Mouse (Mus musculus) G1E (cell line): ENCODE measurements around the gene Plxnd1. TPM values are rescaled to one million over a fixed set of nuclear protein-coding genes. Genes with fewer than 3 reads are reported as not detected.

Source experiments
- ATAC-seq: 2 replicates; pipeline ENCODE4 v1.8.0; 2016; ENCODE audit warnings: mild to moderate bottlenecking; ENCODE audit not compliant: insufficient number of reproducible peaks, poor library complexity, low FRiP score, severe bottlenecking; ENCODE audit errors: extremely low read depth
- DNase-seq: peaks from one replicate; pipeline ENCODE4 v3.0.0; 2012; ENCODE audit warnings: low spot score
- H3K27me3 ChIP-seq: 2 replicates; pipeline ENCODE4 v1.6.1; 2012; ENCODE audit warnings: mild to moderate bottlenecking, low read length, inconsistent platforms; ENCODE audit not compliant: insufficient read depth
- H3K36me3 ChIP-seq: replicated peaks from 2 replicates; pipeline ENCODE3; 2012; ENCODE audit warnings: mild to moderate bottlenecking, inconsistent platforms
- H3K4me1 ChIP-seq: 2 replicates; pipeline ENCODE4 v1.6.1; 2012; ENCODE audit warnings: low read depth, low read length, inconsistent platforms, mixed read lengths; ENCODE audit not compliant: insufficient read depth
- H3K4me3 ChIP-seq: 2 replicates; pipeline ENCODE4 v1.5.1; 2012; ENCODE audit warnings: low read depth, mild to moderate bottlenecking, inconsistent platforms, low read length, moderate library complexity, mixed read lengths
- H3K9me3 ChIP-seq: replicated peaks from 2 replicates; pipeline ENCODE4 v1.6.1; 2012; ENCODE audit warnings: inconsistent platforms
- CTCF ChIP-seq: IDR thresholded peaks from 2 replicates; pipeline ENCODE4 v1.5.1; 2012; ENCODE audit warnings: low read depth, low read length, inconsistent platforms, mixed read lengths
- GATA1 ChIP-seq: IDR thresholded peaks from 2 replicates; pipeline ENCODE4 v1.6.1; 2012; ENCODE audit warnings: borderline replicate concordance, low read length, inconsistent platforms, mixed read lengths
- GATA2 ChIP-seq: IDR thresholded peaks from 2 replicates; pipeline ENCODE4 v1.6.1; 2012; ENCODE audit warnings: low read depth, low read length, inconsistent platforms, borderline replicate concordance
- POLR2AphosphoS5 ChIP-seq: IDR thresholded peaks from 2 replicates; pipeline ENCODE4 v1.6.1; 2012; ENCODE audit warnings: low read depth, low read length, inconsistent platforms; ENCODE audit not compliant: insufficient replicate concordance
- TAL1 ChIP-seq: conservative IDR thresholded peaks from 2 replicates; pipeline ENCODE4 v1.6.1; 2012; ENCODE audit warnings: low read depth, low read length, inconsistent platforms, mixed read lengths
- polyA plus RNA-seq: library from polyadenylated mRNA; stranded (reverse); fragments of >175 nt; gene quantifications from 2 replicates; pipeline ENCODE4 v1.2.3, GENCODE M21; 2012
- total RNA-seq, 2 experiments: library from RNA; stranded (forward) in 1 of 2; stranded (reverse) in 1 of 2; fragments of 200-1000 nt in 1 of 2; fragments of >200 nt in 1 of 2; fragmentation: Nextera tagmentation in 1 of 2; gene quantifications; 2 replicates each; pipeline ENCODE4 v1.2.3; 2014 to 2017

Gene Plxnd1
- total and polyA plus RNA-seq, 3 experiments = 1.2 to 1.7 (median 1.5) TPM

DNA sequence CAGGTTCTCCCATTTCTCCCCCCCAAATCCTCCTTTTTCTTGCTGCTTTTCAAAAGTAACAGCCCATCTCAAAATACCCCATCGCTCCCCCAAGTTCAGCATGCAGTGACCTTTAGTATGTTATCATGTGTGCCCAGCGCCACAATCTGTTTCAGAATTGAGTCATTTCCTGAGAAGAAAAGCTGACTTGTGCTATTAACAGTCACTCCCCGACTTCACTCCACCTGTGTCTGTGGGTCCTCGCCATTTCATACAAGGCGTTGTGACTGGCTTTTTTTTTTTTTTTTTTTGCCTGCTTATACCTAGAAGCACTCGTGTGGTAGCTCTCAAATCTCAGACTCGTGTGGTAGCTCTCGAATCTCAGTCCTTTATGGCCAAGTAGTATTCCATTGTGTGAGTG lies 49.2 kb downstream of the Plxnd1 start:
- no peak overlapping the region for H3K4me3 ChIP-seq
- no peak for ATAC-seq
- no peaks in the 10 kb centered on the region for H3K9me3 ChIP-seq
- TF ChIP-seq POLR2AphosphoS5 = no peak
- TF ChIP-seq TAL1 = no peak
- no peak for TF ChIP-seq CTCF
- no peak for TF ChIP-seq GATA1
- TF ChIP-seq GATA2 = no peak
- peaks cover 33% of the 10 kb centered on the region for H3K27me3 ChIP-seq
- no peak for DNase-seq
- no peaks in the 10 kb centered on the region for H3K36me3 ChIP-seq
- H3K4me1 ChIP-seq = peaks cover 4% of the 10 kb centered on the region; the same call in 1 of the 2 replicates

DNA sequence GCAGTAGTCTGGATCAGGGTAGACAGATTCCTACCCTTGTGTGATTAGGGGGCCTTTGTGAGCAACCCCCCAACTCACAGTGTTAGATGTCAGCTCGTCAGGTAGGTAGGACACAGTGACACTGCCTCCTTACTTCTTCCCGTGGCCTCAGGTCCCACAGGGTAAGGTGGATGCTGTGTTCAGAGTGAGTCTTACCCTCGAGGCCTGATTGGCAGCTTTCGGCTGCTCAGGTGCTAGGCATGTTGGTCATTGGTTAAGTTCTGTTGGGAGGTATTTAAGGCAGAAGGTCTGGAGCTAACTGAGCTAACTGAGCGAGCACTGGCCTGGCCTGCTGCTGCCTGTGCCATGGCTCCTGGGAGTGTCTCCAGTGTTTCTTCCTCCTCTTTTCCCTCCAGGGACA lies 50.2 kb downstream of the Plxnd1 start, which contains the start of gene H1foo:
TSS of gene H1foo (plus strand) at position 301 of the 400 bp plus-strand sequence.
- H3K4me3 ChIP-seq = no peak within 1 kb of the TSS
- TF ChIP-seq GATA1 (no peak), CTCF (no peak), POLR2AphosphoS5 (no peak), TAL1 (no peak), GATA2 (no peak)
- H3K27me3 ChIP-seq = peaks cover 34% of the 10 kb centered on the region
- H3K9me3 ChIP-seq = no peaks in the 10 kb centered on the region
- no peaks in the 10 kb centered on the region for H3K36me3 ChIP-seq
- peaks cover 4% of the 10 kb centered on the region; the same call in 1 of the 2 replicates for H3K4me1 ChIP-seq
- DNase-seq = no peak
- no peak for ATAC-seq

DNA sequence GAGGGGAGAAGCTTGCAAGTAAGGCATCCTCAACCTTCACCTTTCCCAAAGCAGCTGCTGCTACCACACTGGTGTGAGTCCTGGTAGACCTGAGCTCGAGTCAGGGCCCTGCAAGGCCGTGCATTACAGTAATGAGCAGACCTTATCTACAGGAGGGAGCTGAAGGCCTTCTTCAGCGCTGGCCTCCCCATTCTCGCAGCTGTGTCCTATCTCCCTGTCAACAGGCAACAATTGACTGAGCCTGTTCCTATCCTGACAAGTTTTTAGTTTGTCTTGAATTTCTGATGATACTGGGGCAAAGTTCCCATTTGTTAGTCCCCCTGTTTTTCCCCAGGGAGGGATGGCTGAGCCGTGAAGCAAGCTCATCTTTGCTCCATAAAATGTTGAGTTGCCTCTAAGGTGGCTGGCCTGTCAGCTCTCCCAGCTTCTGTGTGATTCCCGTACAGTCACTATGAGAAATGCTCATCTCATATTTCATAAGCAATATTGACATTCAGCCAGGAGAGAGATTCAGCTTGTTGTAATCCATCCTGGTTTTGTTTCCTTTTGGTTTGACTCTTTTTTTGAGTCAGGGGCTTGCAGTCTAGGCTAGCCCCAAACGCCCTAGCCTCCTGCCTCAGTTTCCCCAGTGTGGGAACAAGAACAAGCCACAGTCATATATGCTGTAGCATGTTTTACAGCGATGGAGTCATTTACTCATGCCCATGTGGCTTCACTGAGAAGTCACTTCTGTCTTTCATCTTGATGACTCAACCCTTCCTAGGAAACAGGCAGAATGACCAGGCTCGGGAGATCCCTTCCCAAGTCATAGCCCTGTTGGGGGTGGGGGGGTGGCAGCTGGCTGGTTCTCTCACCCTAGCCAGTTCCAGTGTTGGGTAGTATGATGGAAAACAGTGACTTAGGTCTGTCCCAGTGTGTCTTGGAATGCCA lies 51.0 kb downstream of the Plxnd1 start:
- H3K4me1 ChIP-seq = peaks cover 4% of the 10 kb centered on the region; the same call in 1 of the 2 replicates
- ATAC-seq = no peak

DNA sequence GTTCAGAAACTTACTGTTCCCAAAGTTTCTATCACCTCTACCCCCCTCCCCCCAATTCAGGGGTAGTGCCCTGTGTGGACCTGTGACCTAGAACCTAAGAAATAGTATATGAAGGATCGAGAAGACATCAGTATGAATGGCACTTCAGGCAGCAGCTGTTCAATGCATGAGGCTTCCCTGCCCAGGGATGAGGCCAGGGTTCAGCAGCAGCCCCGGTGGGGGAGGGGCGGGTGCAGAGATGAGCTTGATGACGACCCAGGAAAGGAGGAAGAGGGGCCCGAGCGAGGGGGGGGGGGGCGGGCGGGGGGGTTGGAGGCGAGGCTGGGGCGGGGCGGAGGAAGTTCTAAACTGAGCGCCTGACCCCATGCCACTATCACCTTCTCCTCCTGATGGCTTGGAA lies 53.7 kb downstream of the Plxnd1 start:
- peaks cover 4% of the 10 kb centered on the region; the same call in 1 of the 2 replicates for H3K4me1 ChIP-seq
- no peak for TF ChIP-seq GATA2
- TF ChIP-seq GATA1 = no peak
- TF ChIP-seq CTCF = no peak
- TF ChIP-seq TAL1 = no peak
- TF ChIP-seq POLR2AphosphoS5 = no peak
- peaks cover 24% of the 10 kb centered on the region for H3K27me3 ChIP-seq
- H3K4me3 ChIP-seq = no peak overlapping the region
- ATAC-seq = no peak
- no peaks in the 10 kb centered on the region for H3K36me3 ChIP-seq
- H3K9me3 ChIP-seq = no peaks in the 10 kb centered on the region
- DNase-seq = no peak

More for the DNA sequence above, 51.0 kb downstream of the Plxnd1 start:
- Histone ChIP-seq H3K9me3 (no peaks in the 10 kb centered on the region), H3K4me3 (no peak overlapping the region), H3K36me3 (no peaks in the 10 kb centered on the region), H3K27me3 (peaks cover 36% of the 10 kb centered on the region)
- no peak for TF ChIP-seq CTCF
- TF ChIP-seq TAL1 = no peak
- no peak for TF ChIP-seq GATA1
- TF ChIP-seq POLR2AphosphoS5 = no peak
- no peak for DNase-seq

DNA sequence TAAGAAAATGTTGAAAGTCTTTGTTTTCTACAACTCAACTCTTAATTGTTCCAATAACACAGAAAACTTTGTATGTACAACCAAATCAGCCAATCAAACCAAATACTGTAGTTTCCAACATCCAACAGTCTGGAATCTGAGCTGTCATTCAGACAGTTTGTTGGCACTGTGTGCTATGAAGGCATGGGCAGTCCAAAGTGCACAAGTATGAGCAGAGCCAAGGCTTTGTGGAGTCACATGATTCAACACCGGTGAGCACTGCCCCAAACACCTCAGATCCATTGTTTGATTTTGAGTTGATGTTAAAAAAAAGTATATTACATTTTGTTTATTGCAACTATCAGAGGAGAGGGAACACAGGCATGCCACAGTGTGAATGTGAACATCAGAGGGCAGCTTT lies 54.2 kb downstream of the Plxnd1 start:
- ATAC-seq (no peak), DNase-seq (no peak)
- no peaks in the 10 kb centered on the region for H3K36me3 ChIP-seq
- peaks cover 20% of the 10 kb centered on the region for H3K27me3 ChIP-seq
- TF ChIP-seq GATA2 = no peak
- no peak for TF ChIP-seq POLR2AphosphoS5
- TF ChIP-seq CTCF = no peak
- TF ChIP-seq GATA1 = no peak
- peaks cover 4% of the 10 kb centered on the region; the same call in 1 of the 2 replicates for H3K4me1 ChIP-seq
- no peak overlapping the region for H3K4me3 ChIP-seq
- H3K9me3 ChIP-seq = no peaks in the 10 kb centered on the region

DNA sequence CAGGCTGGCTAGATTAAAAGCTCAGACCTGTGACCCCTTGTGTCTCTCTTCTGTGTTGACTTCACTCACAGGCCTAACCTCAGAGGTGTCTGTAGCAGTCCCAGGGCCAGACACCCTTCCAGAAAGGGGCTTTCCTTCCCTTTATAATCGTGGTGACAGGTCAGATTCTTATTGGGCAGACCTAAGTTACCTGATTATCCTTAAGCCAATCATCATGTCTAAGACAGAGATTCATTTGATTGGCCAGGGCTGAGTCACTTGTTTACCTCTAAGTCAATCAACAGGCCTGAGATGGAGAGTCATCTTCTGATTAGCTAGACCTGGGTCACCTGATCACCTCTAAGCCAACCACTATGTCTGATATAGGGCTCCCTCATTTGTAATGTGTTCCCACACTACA lies 56.0 kb downstream of the Plxnd1 start:
- TF ChIP-seq GATA1 = no peak
- no peak for TF ChIP-seq TAL1
- Histone ChIP-seq H3K4me3 (no peak overlapping the region), H3K27me3 (peaks cover 13% of the 10 kb centered on the region; the same call in 1 of the 2 replicates), H3K9me3 (no peaks in the 10 kb centered on the region), H3K4me1 (peaks cover 4% of the 10 kb centered on the region; the same call in 1 of the 2 replicates), H3K36me3 (no peaks in the 10 kb centered on the region)
- no peak for ATAC-seq
- DNase-seq = no peak
